Mouse (Mus musculus): ENCODE measurements around the gene H2afj. TPM values are rescaled to one million over a fixed set of nuclear protein-coding genes. Genes with fewer than 3 reads are reported as not detected.
A peak's percentile ranks its signal among the peaks of the same experiment; 100 is the strongest.

The H2afj gene
- polyA plus RNA-seq, 1 experiment from 2014 or later = 89.1 TPM

DNA sequence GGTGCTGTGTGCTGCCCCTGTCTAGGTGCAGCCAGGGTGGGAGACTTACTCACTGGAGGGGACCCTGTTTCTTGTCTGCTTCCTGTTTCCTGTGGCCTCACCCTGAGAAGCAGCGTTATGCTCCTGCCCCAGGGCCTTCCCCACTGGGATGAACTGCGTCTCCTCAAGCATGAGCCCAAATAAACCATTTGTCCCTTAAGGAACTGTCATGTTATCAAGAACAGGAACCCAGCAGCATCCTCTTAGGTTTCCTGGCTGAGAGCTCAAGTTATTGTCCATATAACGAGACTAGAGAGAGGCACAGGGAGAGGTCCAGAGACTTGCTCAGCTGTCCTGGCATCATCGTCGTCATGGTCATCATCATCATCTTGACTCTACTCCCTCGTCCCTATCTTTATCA is 42.2 kb downstream of the H2afj start:
- H3K9me3 ChIP-seq (replicated peaks; ENCODE audit: control insufficient read depth, low read length) = no peaks in the 10 kb centered on the region
- WGBS = 70% methylated on average over 6 of the region's 6 CpGs
- no peak overlapping the region for H3K27ac ChIP-seq (replicated peaks; ENCODE audit: low read depth, low read length)
- no peaks in the 10 kb centered on the region for H3K36me3 ChIP-seq (replicated peaks; ENCODE audit: control insufficient read depth, insufficient read depth, low read depth, low read length)
- no peak overlapping the region for H3K4me3 ChIP-seq (ENCODE audit: low read depth, low read length)
- no peak overlapping the region for H3K4me2 ChIP-seq (ENCODE audit: low read depth, low read length)
- DNase-seq (ENCODE audit: low spot score) = no peak
- H3K27me3 ChIP-seq (ENCODE audit: control insufficient read depth, insufficient read depth, low read length) = no peaks in the 10 kb centered on the region
- no peak for ATAC-seq (replicated peaks; ENCODE audit: insufficient number of reproducible peaks, low FRiP score, low TSS enrichment, low read depth)
- H3K4me1 ChIP-seq (ENCODE audit: control insufficient read depth, insufficient read depth, low read length) = no peaks in the 10 kb centered on the region
- no peak overlapping the region for H3K9ac ChIP-seq (replicated peaks; ENCODE audit: low read length)

DNA sequence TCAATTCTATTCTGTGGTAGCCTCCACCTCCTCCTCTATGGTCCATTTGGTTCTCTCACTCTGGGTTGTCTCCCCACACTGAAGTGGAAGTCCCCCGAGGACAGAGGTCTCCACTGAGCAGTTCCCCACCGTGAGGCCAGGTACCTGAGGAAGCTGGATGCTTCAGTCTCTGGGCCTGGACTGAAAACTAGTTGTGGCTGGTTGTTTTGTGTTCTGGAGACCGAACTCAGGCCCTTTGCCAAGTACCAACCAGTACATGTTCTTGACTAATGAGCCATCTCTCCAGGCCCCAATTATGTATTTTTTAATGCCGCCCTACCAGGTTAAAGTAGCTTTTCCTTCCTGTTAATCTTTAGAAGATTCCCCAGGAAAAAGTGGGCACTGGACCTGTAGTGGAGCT is 44.3 kb downstream of the H2afj start:
- DNase-seq (ENCODE audit: low spot score) = no peak
- no peak overlapping the region for H3K9ac ChIP-seq (replicated peaks; ENCODE audit: low read length)
- H3K4me3 ChIP-seq (ENCODE audit: low read depth, low read length) = no peak overlapping the region
- H3K27me3 ChIP-seq (ENCODE audit: control insufficient read depth, insufficient read depth, low read length) = no peaks in the 10 kb centered on the region
- no peaks in the 10 kb centered on the region for H3K9me3 ChIP-seq (replicated peaks; ENCODE audit: control insufficient read depth, low read length)
- H3K27ac ChIP-seq (replicated peaks; ENCODE audit: low read depth, low read length) = no peak overlapping the region
- H3K4me2 ChIP-seq (ENCODE audit: low read depth, low read length) = no peak overlapping the region
- 79% methylated on average over 4 of the region's 4 CpGs for WGBS
- no peaks in the 10 kb centered on the region for H3K36me3 ChIP-seq (replicated peaks; ENCODE audit: control insufficient read depth, insufficient read depth, low read depth, low read length)
- H3K4me1 ChIP-seq (ENCODE audit: control insufficient read depth, insufficient read depth, low read length) = no peaks in the 10 kb centered on the region; the same call in 1 of the 2 replicates
- ATAC-seq (replicated peaks; ENCODE audit: insufficient number of reproducible peaks, low FRiP score, low TSS enrichment, low read depth) = no peak

DNA sequence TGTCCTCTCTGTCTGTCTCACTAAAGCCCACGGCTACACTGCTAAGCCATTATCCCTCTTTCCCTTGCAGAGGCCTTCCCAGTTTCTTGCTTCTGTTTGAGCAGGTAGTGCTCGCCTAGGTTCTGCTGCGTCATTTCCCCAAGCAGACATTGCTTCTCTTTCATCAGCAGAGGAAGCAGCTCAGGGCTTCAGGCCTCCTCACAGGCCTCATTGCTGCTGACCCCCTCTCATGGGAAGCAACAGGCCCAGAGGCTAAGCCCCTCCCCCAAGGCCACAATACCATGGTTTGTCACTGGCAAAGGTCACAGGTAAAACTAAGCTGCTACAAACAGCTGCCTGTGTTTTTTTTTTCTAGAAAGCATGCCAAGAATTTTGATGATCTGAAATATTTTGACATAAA is 44.7 kb downstream of the H2afj start:
- H3K36me3 ChIP-seq (replicated peaks; ENCODE audit: control insufficient read depth, insufficient read depth, low read depth, low read length) = no peaks in the 10 kb centered on the region
- H3K4me1 ChIP-seq (ENCODE audit: control insufficient read depth, insufficient read depth, low read length) = peaks cover 2% of the 10 kb centered on the region; the same call in 1 of the 2 replicates
- H3K9me3 ChIP-seq (replicated peaks; ENCODE audit: control insufficient read depth, low read length) = no peaks in the 10 kb centered on the region
- H3K27ac ChIP-seq (replicated peaks; ENCODE audit: low read depth, low read length) = no peak overlapping the region
- 27% methylated on average over 3 of the region's 3 CpGs for WGBS
- H3K4me2 ChIP-seq (ENCODE audit: low read depth, low read length) = no peak overlapping the region
- no peak overlapping the region for H3K4me3 ChIP-seq (ENCODE audit: low read depth, low read length)
- peak; percentile 47 for DNase-seq (ENCODE audit: low spot score)
- ATAC-seq (replicated peaks; ENCODE audit: insufficient number of reproducible peaks, low FRiP score, low TSS enrichment, low read depth) = no peak
- H3K27me3 ChIP-seq (ENCODE audit: control insufficient read depth, insufficient read depth, low read length) = no peaks in the 10 kb centered on the region
- H3K9ac ChIP-seq (replicated peaks; ENCODE audit: low read length) = no peak overlapping the region

DNA sequence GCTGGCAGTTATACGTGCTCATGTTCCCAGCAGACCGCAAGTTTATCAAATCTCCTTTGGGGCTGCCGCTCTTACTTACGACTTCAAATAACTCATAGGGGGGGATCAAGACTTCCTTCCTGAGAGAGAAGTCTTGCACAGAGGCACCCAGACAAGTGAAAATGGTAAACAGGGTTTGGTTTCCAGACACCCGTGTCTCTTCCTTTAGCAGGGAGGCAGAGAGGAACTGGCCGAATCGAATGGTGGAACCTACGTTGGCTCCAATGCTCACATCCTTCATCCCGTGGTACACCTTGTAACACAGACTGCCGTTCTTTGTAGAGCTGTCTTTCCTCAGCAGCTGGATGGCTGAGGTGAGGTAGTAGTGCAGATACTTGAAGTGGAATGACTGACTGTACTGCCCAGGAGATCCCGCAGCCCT is 46.3 kb downstream of the H2afj start:
- WGBS = 82% methylated on average over 11 of the region's 11 CpGs
- ATAC-seq (replicated peaks; ENCODE audit: insufficient number of reproducible peaks, low FRiP score, low TSS enrichment, low read depth) (no peak), DNase-seq (ENCODE audit: low spot score) (no peak)
- no peak overlapping the region for H3K4me2 ChIP-seq (ENCODE audit: low read depth, low read length)
- H3K36me3 ChIP-seq (replicated peaks; ENCODE audit: control insufficient read depth, insufficient read depth, low read depth, low read length) = no peaks in the 10 kb centered on the region
- no peak overlapping the region for H3K9ac ChIP-seq (replicated peaks; ENCODE audit: low read length)
- no peaks in the 10 kb centered on the region for H3K9me3 ChIP-seq (replicated peaks; ENCODE audit: control insufficient read depth, low read length)
- H3K4me3 ChIP-seq (ENCODE audit: low read depth, low read length) = no peak overlapping the region
- H3K27ac ChIP-seq (replicated peaks; ENCODE audit: low read depth, low read length) = no peak overlapping the region
- no peaks in the 10 kb centered on the region for H3K27me3 ChIP-seq (ENCODE audit: control insufficient read depth, insufficient read depth, low read length)
- H3K4me1 ChIP-seq (ENCODE audit: control insufficient read depth, insufficient read depth, low read length) = peaks cover 2% of the 10 kb centered on the region; the same call in 1 of the 2 replicates

DNA sequence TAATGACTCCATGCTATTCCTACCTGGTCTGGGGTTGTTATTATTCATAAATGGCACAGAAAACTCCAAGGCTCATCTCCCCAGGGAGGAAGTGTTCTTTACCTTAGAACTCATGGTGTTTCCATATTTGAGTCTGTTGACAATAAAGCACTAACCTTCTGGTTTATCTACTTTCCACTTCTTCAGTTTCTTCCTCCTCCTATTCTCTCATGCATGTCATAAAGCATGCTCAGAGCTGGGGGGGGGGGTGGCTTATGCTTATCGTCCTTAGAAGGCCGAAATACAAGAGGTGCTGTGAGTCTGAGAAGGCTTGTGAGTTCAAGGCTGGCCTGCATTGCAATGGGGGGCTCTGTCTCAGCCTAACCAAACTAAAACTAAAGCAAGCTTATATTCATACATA is 47.1 kb downstream of the H2afj start:
- H3K4me1 ChIP-seq (ENCODE audit: control insufficient read depth, insufficient read depth, low read length) = peaks cover 2% of the 10 kb centered on the region; the same call in 1 of the 2 replicates
- no peak for ATAC-seq (replicated peaks; ENCODE audit: insufficient number of reproducible peaks, low FRiP score, low TSS enrichment, low read depth)
- 84% methylated on average over 2 of the region's 2 CpGs for WGBS
- H3K36me3 ChIP-seq (replicated peaks; ENCODE audit: control insufficient read depth, insufficient read depth, low read depth, low read length) = no peaks in the 10 kb centered on the region
- DNase-seq (ENCODE audit: low spot score) = no peak
- no peak overlapping the region for H3K4me2 ChIP-seq (ENCODE audit: low read depth, low read length)
- H3K9me3 ChIP-seq (replicated peaks; ENCODE audit: control insufficient read depth, low read length) = no peaks in the 10 kb centered on the region
- no peak overlapping the region for H3K4me3 ChIP-seq (ENCODE audit: low read depth, low read length)
- H3K9ac ChIP-seq (replicated peaks; ENCODE audit: low read length) = no peak overlapping the region
- H3K27ac ChIP-seq (replicated peaks; ENCODE audit: low read depth, low read length) = no peak overlapping the region
- no peaks in the 10 kb centered on the region for H3K27me3 ChIP-seq (ENCODE audit: control insufficient read depth, insufficient read depth, low read length)

DNA sequence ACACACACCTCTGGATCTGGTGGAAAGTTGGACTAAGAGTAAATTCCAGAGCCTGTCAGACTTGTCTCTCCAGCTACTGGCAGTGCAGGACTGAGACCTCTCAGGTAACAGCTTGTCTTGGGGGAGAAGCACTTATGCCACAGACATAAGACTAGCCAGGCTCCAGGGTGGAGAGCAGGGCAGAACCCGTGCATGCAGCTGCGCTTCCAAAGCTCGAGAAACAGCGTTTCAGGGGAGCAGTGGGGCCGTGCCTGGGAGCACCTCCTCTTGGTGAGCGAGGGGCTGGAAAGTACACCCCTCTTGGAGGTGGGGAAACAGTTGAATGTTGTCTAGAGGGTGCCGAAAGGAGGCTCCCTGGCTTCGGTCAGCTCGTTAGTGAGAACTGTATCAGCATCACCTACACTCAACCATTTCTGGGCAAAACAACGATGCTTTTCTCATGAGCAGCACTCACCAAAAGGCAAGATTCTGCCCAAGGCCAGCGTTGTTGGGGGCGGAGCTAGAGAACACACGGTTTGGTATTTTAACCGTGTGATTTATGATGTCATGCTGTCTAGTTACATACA is 48.1 kb downstream of the H2afj start:
- no peaks in the 10 kb centered on the region for H3K27me3 ChIP-seq (ENCODE audit: control insufficient read depth, insufficient read depth, low read length)
- 0 out of 2 replicates have a peak overlapping the region, but pooled peaks have one; percentile 3 for H3K4me3 ChIP-seq (ENCODE audit: low read depth, low read length)
- ATAC-seq (replicated peaks; ENCODE audit: insufficient number of reproducible peaks, low FRiP score, low TSS enrichment, low read depth) (no peak), DNase-seq (ENCODE audit: low spot score) (peak; percentile 53)
- no peak overlapping the region for H3K27ac ChIP-seq (replicated peaks; ENCODE audit: low read depth, low read length)
- 62% methylated on average over 14 of the region's 14 CpGs for WGBS
- H3K9me3 ChIP-seq (replicated peaks; ENCODE audit: control insufficient read depth, low read length) = no peaks in the 10 kb centered on the region
- no peak overlapping the region; the same call in 1 of the 2 replicates for H3K4me2 ChIP-seq (ENCODE audit: low read depth, low read length)
- H3K9ac ChIP-seq (replicated peaks; ENCODE audit: low read length) = no peak overlapping the region
- no peaks in the 10 kb centered on the region for H3K36me3 ChIP-seq (replicated peaks; ENCODE audit: control insufficient read depth, insufficient read depth, low read depth, low read length)
- peaks cover 2% of the 10 kb centered on the region; the same call in 1 of the 2 replicates for H3K4me1 ChIP-seq (ENCODE audit: control insufficient read depth, insufficient read depth, low read length)

DNA sequence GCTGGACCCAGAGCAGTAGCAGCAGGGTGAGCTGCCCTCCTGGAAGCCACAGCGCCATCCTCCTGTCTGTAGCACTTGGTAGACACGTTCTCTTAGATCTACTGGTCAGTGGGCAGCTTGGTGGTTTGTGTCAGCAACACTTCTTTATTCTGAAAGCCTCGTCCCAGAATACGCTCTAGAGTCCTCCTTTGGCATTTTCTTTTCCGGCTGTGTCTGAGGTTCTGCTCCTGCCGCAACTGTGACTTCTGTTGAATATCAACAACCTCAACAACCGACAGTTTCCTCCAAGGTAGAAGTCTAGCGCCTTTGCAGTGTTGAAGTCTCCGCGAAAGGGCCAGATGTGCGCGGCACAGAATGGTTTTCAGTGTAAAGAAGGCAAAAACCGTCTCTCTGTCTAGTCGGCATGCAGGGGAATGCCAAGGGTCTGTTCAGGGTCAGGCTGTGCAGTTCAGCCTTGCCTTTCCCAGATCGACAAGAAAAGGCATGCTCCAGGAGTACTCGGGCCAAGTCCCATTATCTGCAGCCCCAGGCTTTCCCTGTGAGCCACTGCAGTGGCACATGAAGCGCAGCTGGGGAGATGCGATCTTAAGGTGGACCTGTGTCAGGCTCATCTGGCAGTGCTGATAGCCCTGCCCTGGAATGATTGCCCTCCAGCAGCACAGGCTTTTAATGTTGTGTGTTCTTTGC is 49.3 kb downstream of the H2afj start, which contains the start of gene Art4:
Art4 (minus strand) TSS at position 548 of the 687 bp plus-strand sequence.
- Histone ChIP-seq H3K36me3 (replicated peaks; ENCODE audit: control insufficient read depth, insufficient read depth, low read depth, low read length) (no peaks in the 10 kb centered on the region), H3K9me3 (replicated peaks; ENCODE audit: control insufficient read depth, low read length) (no peaks in the 10 kb centered on the region), H3K4me3 (ENCODE audit: low read depth, low read length) (no peak within 1 kb of the TSS), H3K9ac (replicated peaks; ENCODE audit: low read length) (no peak within 1 kb of the TSS), H3K4me1 (ENCODE audit: control insufficient read depth, insufficient read depth, low read length) (peaks cover 2% of the 10 kb centered on the region; the same call in 1 of the 2 replicates), H3K27ac (replicated peaks; ENCODE audit: low read depth, low read length) (peak within 1 kb of the TSS; percentile 44; the same call in 1 of the 2 replicates), H3K4me2 (ENCODE audit: low read depth, low read length) (no peak within 1 kb of the TSS), H3K27me3 (ENCODE audit: control insufficient read depth, insufficient read depth, low read length) (no peaks in the 10 kb centered on the region)
- peak; percentile 37 for DNase-seq (ENCODE audit: low spot score)
- WGBS = 61% methylated on average over 18 of the region's 18 CpGs
- ATAC-seq (replicated peaks; ENCODE audit: insufficient number of reproducible peaks, low FRiP score, low TSS enrichment, low read depth) = 0 out of 2 replicates have a peak, but pooled peaks have one; percentile 46

DNA sequence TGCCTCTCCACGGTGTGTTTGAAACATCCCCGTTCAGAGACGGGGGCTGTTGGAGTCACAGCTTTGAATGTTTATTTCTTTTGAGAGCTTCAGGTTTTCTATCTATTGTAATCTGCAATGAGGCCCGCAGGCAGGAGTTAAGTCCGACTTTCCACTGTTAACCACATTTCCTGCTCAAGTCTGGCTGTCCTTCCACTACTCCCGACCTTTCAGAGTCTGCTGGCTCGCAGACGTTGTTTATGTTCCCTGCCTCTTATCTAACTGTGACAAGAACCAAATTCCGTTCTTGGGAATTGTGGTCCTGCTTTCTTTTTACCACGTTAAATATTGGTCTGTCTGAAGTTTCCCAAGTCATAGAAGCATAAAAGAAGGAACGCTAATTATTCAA is 49.8 kb downstream of the H2afj start:
- 35% methylated on average over 11 of the region's 11 CpGs for WGBS
- Histone ChIP-seq H3K4me1 (ENCODE audit: control insufficient read depth, insufficient read depth, low read length) (peaks cover 2% of the 10 kb centered on the region; the same call in 1 of the 2 replicates), H3K36me3 (replicated peaks; ENCODE audit: control insufficient read depth, insufficient read depth, low read depth, low read length) (no peaks in the 10 kb centered on the region), H3K4me3 (ENCODE audit: low read depth, low read length) (no peak overlapping the region), H3K9ac (replicated peaks; ENCODE audit: low read length) (no peak overlapping the region), H3K9me3 (replicated peaks; ENCODE audit: control insufficient read depth, low read length) (no peaks in the 10 kb centered on the region), H3K27ac (replicated peaks; ENCODE audit: low read depth, low read length) (no peak overlapping the region), H3K27me3 (ENCODE audit: control insufficient read depth, insufficient read depth, low read length) (no peaks in the 10 kb centered on the region), H3K4me2 (ENCODE audit: low read depth, low read length) (no peak overlapping the region)
- DNase-seq (ENCODE audit: low spot score) (no peak), ATAC-seq (replicated peaks; ENCODE audit: insufficient number of reproducible peaks, low FRiP score, low TSS enrichment, low read depth) (no peak)
